Mouse (Mus musculus): ENCODE results near the gene Ears2.
"Not testable (repeated sequence)": the region's sequence is repeated elsewhere in the genome, so short reads cannot be mapped to it uniquely, and the experiment has no call there.

Gene Ears2

GRCm38 (mm10) chr7:122066945-122067516 lies at the start of gene Ears2, which contains the start of gene Ubfd1:
Ears2 (minus strand) TSS chr7:122067263.
Ubfd1 (plus strand) TSS chr7:122067175.
- DNase-seq (ENCODE audit: low spot score) = peak; percentile 94

- DNase-seq (ENCODE audit: low spot score) = no peak
Observed at GRCm38 (mm10) chr7:122108206-122108605, 41.1 kb upstream of the Ears2 start.

GRCm38 (mm10) chr7:122101747-122102244 lies 34.7 kb upstream of the Ears2 start, which contains the start of gene Ndufab1:
Ndufab1 (minus strand) TSS chr7:122101886.
- DNase-seq (ENCODE audit: low spot score) = peak; percentile 86

GRCm38 (mm10) chr7:122101014-122101746 lies 34.1 kb upstream of the Ears2 start:
- not testable (repeated sequence) for DNase-seq (ENCODE audit: low spot score)

GRCm38 (mm10) chr7:122099222-122099621 lies 32.2 kb upstream of the Ears2 start:
- DNase-seq (ENCODE audit: low spot score) = no peak

- DNase-seq (ENCODE audit: low spot score) = no peak
Observed at GRCm38 (mm10) chr7:122098009-122098408, 30.9 kb upstream of the Ears2 start.

GRCm38 (mm10) chr7:122094564-122095330 lies 27.7 kb upstream of the Ears2 start:
- DNase-seq (ENCODE audit: low spot score) = no peak

- DNase-seq (ENCODE audit: low spot score) = no peak
Observed at GRCm38 (mm10) chr7:122087195-122087982, 20.3 kb upstream of the Ears2 start.

- DNase-seq (ENCODE audit: low spot score) = no peak
Observed at GRCm38 (mm10) chr7:122081071-122081470, 14.0 kb upstream of the Ears2 start.

GRCm38 (mm10) chr7:122079798-122080554 lies 12.9 kb upstream of the Ears2 start:
- DNase-seq (ENCODE audit: low spot score) = no peak

GRCm38 (mm10) chr7:122074374-122074773 lies 7.3 kb upstream of the Ears2 start:
- DNase-seq (ENCODE audit: low spot score) = no peak

GRCm38 (mm10) chr7:122067517-122068381 lies 686 bp upstream of the Ears2 start:
- no peak for DNase-seq (ENCODE audit: low spot score)

- no peak for DNase-seq (ENCODE audit: low spot score)
Observed at GRCm38 (mm10) chr7:122066102-122066944, 740 bp downstream of the Ears2 start.

- DNase-seq (ENCODE audit: low spot score) = no peak
Observed at GRCm38 (mm10) chr7:122065656-122066055, 1.4 kb downstream of the Ears2 start.

GRCm38 (mm10) chr7:122056633-122057032 lies 10.4 kb downstream of the Ears2 start:
- DNase-seq (ENCODE audit: low spot score) = no peak

- no peak for DNase-seq (ENCODE audit: low spot score)
Observed at GRCm38 (mm10) chr7:122050834-122051233, 16.2 kb downstream of the Ears2 start.

GRCm38 (mm10) chr7:122048191-122048590 lies 18.9 kb downstream of the Ears2 start:
- no peak for DNase-seq (ENCODE audit: low spot score)

GRCm38 (mm10) chr7:122046813-122047212 lies 20.2 kb downstream of the Ears2 start:
- DNase-seq (ENCODE audit: low spot score) = no peak

GRCm38 (mm10) chr7:122045711-122046110 lies 21.4 kb downstream of the Ears2 start:
- DNase-seq (ENCODE audit: low spot score) = no peak
